Mouse (Mus musculus): ENCODE data around the gene Ift22.

The Ift22 gene

DNA sequence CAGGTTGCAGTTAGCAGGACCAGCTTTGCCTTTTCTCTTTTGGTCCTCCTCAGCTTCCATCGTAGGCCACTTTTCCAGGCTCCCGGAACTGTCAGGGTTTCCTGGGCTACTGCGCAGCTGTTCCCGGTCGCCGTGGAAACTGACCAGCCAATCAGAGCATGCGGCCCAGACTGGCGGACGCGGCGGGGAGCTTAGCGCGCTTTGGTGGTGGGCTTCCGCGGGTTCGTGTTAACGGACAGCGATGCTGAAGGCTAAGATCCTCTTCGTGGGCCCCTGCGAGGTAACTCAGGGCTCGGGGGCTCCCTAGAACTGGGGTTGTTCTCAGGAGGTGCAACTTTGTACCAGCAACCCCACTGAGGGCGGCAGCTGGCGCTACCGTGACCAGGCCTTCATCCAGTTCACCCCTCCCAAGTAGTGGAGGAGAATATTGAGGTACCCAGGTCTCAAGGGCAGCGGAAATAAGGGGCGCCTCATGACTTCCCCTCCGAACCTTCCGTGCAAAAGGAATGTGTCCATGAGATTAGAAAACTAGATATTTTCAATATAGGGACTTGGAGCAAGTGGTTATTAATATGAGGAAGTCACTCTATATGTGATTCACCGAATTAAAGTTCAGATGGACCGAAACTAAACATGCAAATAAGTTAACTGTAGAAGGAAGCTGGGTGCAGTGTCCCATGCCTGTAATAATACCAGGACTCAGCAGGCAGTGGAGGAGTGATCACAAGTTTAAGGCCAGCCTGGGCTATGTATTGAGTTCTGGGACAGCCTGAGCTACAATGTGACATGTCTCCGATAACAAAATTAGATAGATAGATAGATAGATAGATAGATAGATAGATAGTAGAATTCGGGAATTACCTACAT, at the start of gene Ift22:
Gene Ift22, plus strand, starts transcription at position 160 of the 867 bp plus-strand sequence.
- Histone ChIP-seq H3K9me3 (ENCODE audit: low read length) (0 out of 2 replicates have a peak, but pooled peaks cover 5% of the 10 kb centered on the region), H3K4me1 (replicated peaks; ENCODE audit: low read depth, low read length) (peaks cover 22% of the 10 kb centered on the region), H3K36me3 (ENCODE audit: insufficient read depth, low read length) (peaks cover 27% of the 10 kb centered on the region), H3K27me3 (ENCODE audit: insufficient read depth, low read length) (no peaks in the 10 kb centered on the region), H3K4me3 (replicated peaks; ENCODE audit: low read length) (peak within 1 kb of the TSS; percentile 86)
- TF ChIP-seq NANOG (IDR thresholded peaks at IDR 0.05; ENCODE audit: borderline replicate concordance, low read length) (no peak), POU5F1 (IDR thresholded peaks at IDR 0.05; ENCODE audit: borderline replicate concordance, low read length) (no peak), CTCF (conservative IDR thresholded peaks at IDR 0.05; ENCODE audit: low read length) (no peak)

DNA sequence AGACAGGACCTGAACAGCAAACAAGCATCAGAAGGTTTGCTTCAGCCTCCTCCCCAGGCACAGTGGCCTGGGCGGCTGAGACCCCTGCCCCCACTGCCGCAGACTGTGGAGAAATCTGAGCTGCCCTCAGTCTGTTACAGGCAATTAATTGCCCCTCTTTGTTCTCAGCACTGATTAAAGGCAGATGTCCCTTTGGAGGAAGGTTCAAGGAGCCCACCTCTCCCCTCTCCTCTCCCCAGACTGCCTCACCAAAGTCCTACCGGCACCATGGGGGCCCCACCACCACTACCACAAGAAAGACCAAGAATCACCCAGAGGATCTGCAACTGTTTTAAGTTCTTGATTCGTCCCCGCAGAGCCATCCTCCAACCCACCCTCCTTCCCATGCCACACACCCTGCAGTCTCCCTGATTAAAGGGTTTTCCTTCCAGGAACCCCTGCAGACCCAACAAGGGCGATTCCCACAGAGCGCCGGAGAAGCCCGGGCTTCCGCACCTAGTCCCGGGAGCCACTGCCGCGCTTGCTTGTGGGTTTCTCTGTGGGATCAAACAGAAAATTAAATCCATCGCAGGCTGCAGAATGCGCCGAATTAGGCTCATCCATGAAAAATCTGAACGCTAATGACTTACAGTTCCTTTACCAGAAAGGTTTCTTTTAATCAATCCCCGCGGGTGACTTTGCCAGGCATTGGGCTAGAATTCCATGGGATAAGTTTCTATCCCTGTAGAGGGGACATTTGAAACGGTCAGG, 46.6 kb upstream of the Ift22 start:
- TF ChIP-seq NANOG (IDR thresholded peaks at IDR 0.05; ENCODE audit: borderline replicate concordance, low read length): no peak
- TF ChIP-seq CTCF (conservative IDR thresholded peaks at IDR 0.05; ENCODE audit: low read length): no peak
- no peak for TF ChIP-seq POU5F1 (IDR thresholded peaks at IDR 0.05; ENCODE audit: borderline replicate concordance, low read length)
- Histone ChIP-seq H3K36me3 (ENCODE audit: insufficient read depth, low read length) (no peaks in the 10 kb centered on the region), H3K4me1 (replicated peaks; ENCODE audit: low read depth, low read length) (peaks cover 38% of the 10 kb centered on the region), H3K27me3 (ENCODE audit: insufficient read depth, low read length) (no peaks in the 10 kb centered on the region), H3K9me3 (ENCODE audit: low read length) (peaks cover 10% of the 10 kb centered on the region; the same call in 1 of the 2 replicates), H3K4me3 (replicated peaks; ENCODE audit: low read length) (0 out of 2 replicates have a peak overlapping the region, but pooled peaks have one; percentile 17)

DNA sequence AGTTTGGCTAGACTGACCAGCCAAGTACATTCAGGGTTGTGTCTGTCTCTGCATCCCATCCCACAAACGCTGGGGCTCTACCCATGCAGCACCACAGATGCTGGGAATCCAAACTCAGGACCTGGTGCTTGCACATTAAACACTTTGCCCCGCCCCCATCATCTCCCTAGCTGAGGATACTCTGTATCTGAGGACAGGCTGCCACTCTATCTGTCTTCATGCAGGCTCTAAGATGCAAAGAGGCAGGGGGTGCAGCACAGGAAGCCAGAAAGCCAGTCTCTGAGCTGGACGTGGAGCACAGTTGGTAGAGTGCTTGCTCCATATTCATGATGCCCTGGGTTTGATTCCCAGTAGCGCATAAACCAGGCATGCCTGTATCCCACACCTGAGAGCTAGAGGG, 45.1 kb upstream of the Ift22 start:
- H3K9me3 ChIP-seq (ENCODE audit: low read length): peaks cover 10% of the 10 kb centered on the region; the same call in 1 of the 2 replicates
- H3K4me1 ChIP-seq (replicated peaks; ENCODE audit: low read depth, low read length): peaks cover 38% of the 10 kb centered on the region
- H3K4me3 ChIP-seq (replicated peaks; ENCODE audit: low read length): no peak overlapping the region
- TF ChIP-seq POU5F1 (IDR thresholded peaks at IDR 0.05; ENCODE audit: borderline replicate concordance, low read length): no peak
- TF ChIP-seq NANOG (IDR thresholded peaks at IDR 0.05; ENCODE audit: borderline replicate concordance, low read length): no peak
- H3K36me3 ChIP-seq (ENCODE audit: insufficient read depth, low read length): no peaks in the 10 kb centered on the region
- H3K27me3 ChIP-seq (ENCODE audit: insufficient read depth, low read length): no peaks in the 10 kb centered on the region

GRCm38 (mm10) chr5:136863276-136863675, 44.7 kb upstream of the Ift22 start:
- Histone ChIP-seq H3K27me3 (ENCODE audit: insufficient read depth, low read length) (no peaks in the 10 kb centered on the region), H3K4me1 (replicated peaks; ENCODE audit: low read depth, low read length) (peaks cover 38% of the 10 kb centered on the region), H3K9me3 (ENCODE audit: low read length) (peaks cover 10% of the 10 kb centered on the region; the same call in 1 of the 2 replicates), H3K36me3 (ENCODE audit: insufficient read depth, low read length) (no peaks in the 10 kb centered on the region), H3K4me3 (replicated peaks; ENCODE audit: low read length) (no peak overlapping the region)
- no peak for TF ChIP-seq NANOG (IDR thresholded peaks at IDR 0.05; ENCODE audit: borderline replicate concordance, low read length)
- no peak for TF ChIP-seq POU5F1 (IDR thresholded peaks at IDR 0.05; ENCODE audit: borderline replicate concordance, low read length)
- TF ChIP-seq CTCF (conservative IDR thresholded peaks at IDR 0.05; ENCODE audit: low read length): no peak

DNA sequence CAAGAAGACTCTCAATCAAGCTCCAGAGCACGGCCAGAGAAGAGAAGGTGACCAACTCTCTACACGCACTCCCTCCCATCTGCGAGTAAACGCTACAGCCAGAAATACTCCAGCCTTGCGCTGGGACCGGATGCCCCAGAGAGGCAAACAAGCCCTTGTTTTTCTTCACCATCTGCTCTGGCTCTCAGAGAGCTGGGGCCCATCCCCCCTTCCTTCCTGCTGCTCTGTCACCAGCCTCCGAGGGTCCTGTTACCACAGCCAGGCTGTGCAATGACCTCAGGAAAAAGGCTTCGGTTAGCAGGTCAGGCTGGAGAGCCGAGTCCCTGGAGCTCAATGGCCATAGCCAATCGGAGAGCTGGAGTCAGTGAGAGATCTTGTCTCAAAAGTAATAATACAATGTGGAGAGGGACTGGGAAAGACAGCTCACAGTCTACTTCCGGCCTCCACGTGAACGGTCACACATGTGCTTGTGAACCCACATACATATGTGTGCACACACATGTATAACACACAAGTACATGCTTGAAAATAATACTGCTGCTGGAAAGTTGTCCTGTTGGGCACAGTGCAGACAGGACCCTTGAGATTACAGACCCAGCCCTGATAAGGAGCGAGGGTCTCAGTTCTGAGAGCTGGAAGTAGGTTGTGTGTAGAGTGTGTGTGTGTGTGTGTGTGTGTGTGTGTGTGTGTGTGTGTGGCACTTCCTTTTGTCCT, 43.8 kb upstream of the Ift22 start:
- no peak for TF ChIP-seq POU5F1 (IDR thresholded peaks at IDR 0.05; ENCODE audit: borderline replicate concordance, low read length)
- no peak for TF ChIP-seq CTCF (conservative IDR thresholded peaks at IDR 0.05; ENCODE audit: low read length)
- TF ChIP-seq NANOG (IDR thresholded peaks at IDR 0.05; ENCODE audit: borderline replicate concordance, low read length): no peak
- Histone ChIP-seq H3K4me3 (replicated peaks; ENCODE audit: low read length) (no peak overlapping the region), H3K27me3 (ENCODE audit: insufficient read depth, low read length) (no peaks in the 10 kb centered on the region), H3K9me3 (ENCODE audit: low read length) (peaks cover 10% of the 10 kb centered on the region; the same call in 1 of the 2 replicates), H3K4me1 (replicated peaks; ENCODE audit: low read depth, low read length) (peaks cover 38% of the 10 kb centered on the region), H3K36me3 (ENCODE audit: insufficient read depth, low read length) (no peaks in the 10 kb centered on the region)

DNA sequence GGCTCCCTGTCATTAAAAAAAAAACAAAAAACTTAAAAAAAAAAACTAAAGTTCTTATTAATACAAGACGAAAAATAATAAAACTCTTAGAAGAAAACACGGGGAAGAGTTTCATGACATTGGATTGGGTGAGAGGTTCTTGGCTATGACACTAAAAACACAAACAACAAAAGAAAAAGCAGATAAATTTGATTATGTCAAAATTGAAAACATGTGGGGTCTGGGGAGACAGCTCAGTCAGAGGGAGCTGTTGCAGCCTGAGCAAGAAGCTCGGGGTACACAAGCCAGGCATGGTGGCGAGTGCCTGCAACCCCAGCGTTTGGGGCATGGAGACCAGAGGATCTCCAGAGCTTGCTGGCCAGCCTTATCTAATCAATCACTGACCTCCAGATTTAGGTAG, 40.2 kb upstream of the Ift22 start:
- Histone ChIP-seq H3K4me1 (replicated peaks; ENCODE audit: low read depth, low read length) (peaks cover 24% of the 10 kb centered on the region), H3K36me3 (ENCODE audit: insufficient read depth, low read length) (no peaks in the 10 kb centered on the region), H3K9me3 (ENCODE audit: low read length) (peaks cover 6% of the 10 kb centered on the region), H3K27me3 (ENCODE audit: insufficient read depth, low read length) (0 out of 2 replicates have a peak, but pooled peaks cover 2% of the 10 kb centered on the region), H3K4me3 (replicated peaks; ENCODE audit: low read length) (no peak overlapping the region)
- no peak for TF ChIP-seq NANOG (IDR thresholded peaks at IDR 0.05; ENCODE audit: borderline replicate concordance, low read length)
- no peak for TF ChIP-seq CTCF (conservative IDR thresholded peaks at IDR 0.05; ENCODE audit: low read length)
- no peak for TF ChIP-seq POU5F1 (IDR thresholded peaks at IDR 0.05; ENCODE audit: borderline replicate concordance, low read length)

- Histone ChIP-seq H3K4me1 (replicated peaks; ENCODE audit: low read depth, low read length) (peaks cover 10% of the 10 kb centered on the region), H3K4me3 (replicated peaks; ENCODE audit: low read length) (no peak overlapping the region), H3K27me3 (ENCODE audit: insufficient read depth, low read length) (0 out of 2 replicates have a peak, but pooled peaks cover 2% of the 10 kb centered on the region), H3K36me3 (ENCODE audit: insufficient read depth, low read length) (no peaks in the 10 kb centered on the region), H3K9me3 (ENCODE audit: low read length) (peaks cover 6% of the 10 kb centered on the region)
- TF ChIP-seq NANOG (IDR thresholded peaks at IDR 0.05; ENCODE audit: borderline replicate concordance, low read length): no peak
Observed at GRCm38 (mm10) chr5:136869451-136870114, 38.4 kb upstream of the Ift22 start.

Measured in E14TG2a.4 (cell line).